Mouse (Mus musculus) embryonic facial prominence, embryonic 10.5 days (tissue): ENCODE results near the gene Xpo5. TPM values are rescaled to one million over a fixed set of nuclear protein-coding genes. Genes with fewer than 3 reads are reported as not detected.

Experiments used
- DNase-seq: peaks from one replicate; pipeline ENCODE4 v3.0.0-alpha.2; 2017; ENCODE audit warnings: low spot score
- H3K27ac ChIP-seq: fragments of 300-500 bp; sonication (generic); replicated peaks from 2 replicates; pipeline ENCODE4 v1.5.1; 2016; ENCODE audit warnings: mild to moderate bottlenecking
- H3K27me3 ChIP-seq: fragments of 300-500 bp; sonication (generic); replicated peaks from 2 replicates; pipeline ENCODE4 v1.6.1; 2016; ENCODE audit warnings: low read depth, mild to moderate bottlenecking; ENCODE audit not compliant: poor library complexity, severe bottlenecking
- H3K36me3 ChIP-seq: fragments of 300-500 bp; sonication (generic); replicated peaks from 2 replicates; pipeline ENCODE4 v1.6.1; 2016; ENCODE audit warnings: mild to moderate bottlenecking, moderate library complexity
- H3K4me1 ChIP-seq: fragments of 300-500 bp; sonication (generic); 2 replicates; pipeline ENCODE4 v1.6.1; 2016
- H3K4me3 ChIP-seq: fragments of 300-500 bp; sonication (generic); 2 replicates; pipeline ENCODE4 v1.5.1; 2016; ENCODE audit warnings: mild to moderate bottlenecking, moderate library complexity
- H3K9me3 ChIP-seq: fragments of 300-500 bp; sonication (generic); 2 replicates; pipeline ENCODE4 v1.6.1; 2016; ENCODE audit warnings: mild to moderate bottlenecking
- WGBS: fragments of 180-500 bp; shearing (Covaris S2); methylation state at CpG from one replicate; pipeline ENCODE4 v1.1.7; 2016; 5-methylcytosine and 5-hydroxymethylcytosine counted together
- polyA plus RNA-seq: library from polyadenylated mRNA; unstranded; fragments of >200 nt; fragmentation: Nextera tagmentation; extraction: Ambion mirVana; gene quantifications from 2 replicates; pipeline ENCODE4 v1.2.1, GENCODE M21; 2016

Xpo5 gene
- 72.7 and 77.6 TPM in 2 replicates for polyA plus RNA-seq

- whole genome bisulfite sequencing = under 1% methylated on average over 66 of the region's 66 CpGs
Observed at GRCm38 (mm10) chr17:46202421-46203071, at the start of gene Xpo5, which contains the start of gene Polh. Gene Xpo5 (plus strand): TSS chr17:46202782. Gene Polh (minus strand): TSS chr17:46202645.

DNA sequence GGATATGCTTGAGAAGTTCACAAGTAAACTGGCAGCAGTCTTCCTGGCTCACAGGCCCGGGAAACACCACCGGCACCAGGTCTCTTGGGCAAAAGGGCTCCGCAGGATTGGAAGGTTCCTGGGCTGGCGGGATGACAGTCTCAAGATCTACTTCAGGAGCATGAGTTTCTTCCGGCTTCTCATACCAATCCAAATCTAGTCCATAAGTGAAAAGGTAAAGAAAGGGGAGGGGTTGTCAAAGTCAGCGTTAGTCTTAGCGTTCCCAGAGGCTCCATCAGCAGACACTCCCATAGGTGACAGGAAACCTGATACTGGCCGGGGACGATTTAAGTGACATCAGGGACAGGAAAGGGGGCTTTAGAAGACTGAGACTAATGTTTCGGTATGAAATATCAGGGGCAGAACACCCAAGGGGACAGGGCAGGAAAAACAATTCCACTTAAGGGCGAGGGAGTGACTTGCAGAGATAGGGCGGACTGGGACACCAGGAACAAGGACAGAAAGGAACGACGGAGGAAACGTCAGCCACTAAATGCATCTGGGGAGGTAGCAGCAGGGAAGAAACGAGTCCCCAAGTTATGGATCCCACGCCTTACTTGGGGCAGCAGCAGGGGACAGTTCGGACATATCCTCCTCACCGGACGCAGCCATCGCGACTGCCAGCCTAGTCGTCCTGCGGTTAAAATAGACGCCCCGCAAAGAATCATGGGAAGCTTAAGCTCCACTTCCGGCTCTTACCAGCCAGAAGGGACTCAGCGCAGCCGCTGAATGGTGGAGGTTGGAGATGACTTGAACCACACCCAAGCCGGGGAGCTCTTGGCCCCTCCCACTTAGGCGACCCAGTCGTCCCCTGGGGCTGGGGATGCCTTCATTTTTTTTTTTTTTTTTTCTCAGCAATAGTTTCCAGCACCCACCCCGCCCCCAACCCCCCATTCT, 49.5 kb upstream of the Xpo5 start, which contains the start of gene Mad2l1bp:
TSS of gene Mad2l1bp (minus strand) at position 707 of the 936 bp plus-strand sequence.
- no peaks in the 10 kb centered on the region for H3K9me3 ChIP-seq
- DNase-seq = peak; percentile 90
- peak within 1 kb of the TSS; percentile 86 for H3K27ac ChIP-seq
- no peaks in the 10 kb centered on the region for H3K27me3 ChIP-seq
- H3K36me3 ChIP-seq = peaks cover 23% of the 10 kb centered on the region
- 9% methylated on average over 33 of the region's 33 CpGs for WGBS
- peak within 1 kb of the TSS; percentile 68 for H3K4me3 ChIP-seq
- H3K4me1 ChIP-seq = peaks cover 16% of the 10 kb centered on the region

More at GRCm38 (mm10) chr17:46202421-46203071, at the start of gene Xpo5, which contains the start of gene Polh:
- Histone ChIP-seq H3K9me3 (no peaks in the 10 kb centered on the region), H3K4me1 (peaks cover 28% of the 10 kb centered on the region), H3K27me3 (no peaks in the 10 kb centered on the region), H3K27ac (peak within 1 kb of the TSS; percentile 93), H3K4me3 (peak within 1 kb of the TSS; percentile 87), H3K36me3 (peaks cover 62% of the 10 kb centered on the region)
- DNase-seq = peak; percentile 96

- peaks cover 19% of the 10 kb centered on the region for H3K4me1 ChIP-seq
- H3K27ac ChIP-seq = no peak overlapping the region
- WGBS = 92% methylated on average over 3 of the region's 3 CpGs
- no peak overlapping the region for H3K4me3 ChIP-seq
- H3K36me3 ChIP-seq = peaks cover 10% of the 10 kb centered on the region
- DNase-seq = no peak
- H3K9me3 ChIP-seq = no peaks in the 10 kb centered on the region
- H3K27me3 ChIP-seq = no peaks in the 10 kb centered on the region
Observed at GRCm38 (mm10) chr17:46154336-46154735, 48.2 kb upstream of the Xpo5 start.

- Histone ChIP-seq H3K27me3 (no peaks in the 10 kb centered on the region), H3K27ac (no peak overlapping the region), H3K4me1 (peaks cover 32% of the 10 kb centered on the region), H3K4me3 (no peak overlapping the region), H3K9me3 (no peaks in the 10 kb centered on the region), H3K36me3 (peaks cover under 1% of the 10 kb centered on the region)
- WGBS = 89% methylated on average over 5 of the region's 5 CpGs
- DNase-seq = no peak
Observed at GRCm38 (mm10) chr17:46156680-46157079, 45.9 kb upstream of the Xpo5 start.

- H3K36me3 ChIP-seq = no peaks in the 10 kb centered on the region
- no peak for DNase-seq
- no peak overlapping the region for H3K27ac ChIP-seq
Observed at GRCm38 (mm10) chr17:46157131-46157530, 45.5 kb upstream of the Xpo5 start.

DNA sequence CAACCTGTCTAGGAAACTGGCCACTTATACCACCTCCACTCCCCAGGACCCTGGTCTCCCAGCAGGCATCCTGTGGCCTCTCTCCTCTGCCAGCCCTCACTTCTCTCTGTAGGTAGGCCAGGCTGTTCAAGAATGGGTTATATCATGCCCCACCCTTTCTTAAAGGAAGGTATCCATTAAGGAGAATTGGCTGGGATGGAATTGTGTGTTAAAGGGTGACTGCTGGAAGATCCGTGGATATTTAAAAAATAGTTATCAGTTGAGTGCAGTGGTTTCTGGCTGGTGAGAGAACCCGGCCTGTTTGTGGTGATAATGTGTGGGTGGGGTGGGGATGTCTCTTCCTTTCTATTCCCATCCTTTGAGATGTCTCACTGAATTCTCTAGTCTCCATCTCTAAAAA, 43.3 kb upstream of the Xpo5 start:
- no peak for DNase-seq
- WGBS = 72% methylated on average over 2 of the region's 2 CpGs
- H3K4me3 ChIP-seq = peak overlapping the region; percentile 86
- H3K4me1 ChIP-seq = peaks cover 32% of the 10 kb centered on the region
- H3K27ac ChIP-seq = peak overlapping the region; percentile 91
- peaks cover 17% of the 10 kb centered on the region for H3K36me3 ChIP-seq
- H3K27me3 ChIP-seq = no peaks in the 10 kb centered on the region
- H3K9me3 ChIP-seq = no peaks in the 10 kb centered on the region

More at GRCm38 (mm10) chr17:46157131-46157530, 45.5 kb upstream of the Xpo5 start:
- H3K9me3 ChIP-seq = no peaks in the 10 kb centered on the region
- H3K27me3 ChIP-seq = no peaks in the 10 kb centered on the region
- peaks cover 36% of the 10 kb centered on the region for H3K4me1 ChIP-seq
- H3K4me3 ChIP-seq = no peak overlapping the region
- WGBS = 85% methylated on average over 8 of the region's 8 CpGs

DNA sequence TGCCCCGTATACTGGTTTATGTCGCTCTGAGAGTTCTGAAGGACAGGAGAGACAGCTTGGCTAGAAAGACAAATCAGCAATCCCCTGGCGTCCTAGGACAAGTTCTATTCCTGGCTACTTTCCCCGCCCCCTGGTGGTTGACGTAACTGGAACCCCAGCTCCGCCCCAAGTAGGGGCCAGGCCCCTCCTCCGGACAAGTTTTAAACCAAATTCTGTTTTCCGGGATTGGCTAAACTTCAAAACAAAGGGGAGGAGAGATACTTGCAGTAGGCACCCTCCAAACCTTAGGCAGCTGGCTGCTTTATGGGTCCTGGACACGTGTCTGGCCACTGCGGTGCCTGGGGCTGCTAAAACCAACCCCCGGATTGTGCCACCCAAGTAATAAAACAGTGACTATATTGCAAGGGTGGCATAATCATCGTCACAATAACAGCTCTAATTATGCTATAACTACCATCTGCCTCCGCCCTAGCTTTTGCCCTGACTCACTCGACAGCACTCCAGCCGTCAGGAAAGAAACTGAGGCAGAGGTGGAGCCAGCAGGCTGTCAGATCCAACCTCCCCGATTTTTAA, 42.4 kb upstream of the Xpo5 start:
- Histone ChIP-seq H3K9me3 (no peaks in the 10 kb centered on the region), H3K27me3 (no peaks in the 10 kb centered on the region), H3K4me1 (peaks cover 32% of the 10 kb centered on the region), H3K4me3 (peak overlapping the region; percentile 86), H3K36me3 (peaks cover 27% of the 10 kb centered on the region), H3K27ac (peak overlapping the region; percentile 91)
- DNase-seq = peak; percentile 89
- WGBS = under 1% methylated on average over 16 of the region's 16 CpGs

- H3K4me1 ChIP-seq = peaks cover 32% of the 10 kb centered on the region
- peaks cover 32% of the 10 kb centered on the region for H3K36me3 ChIP-seq
- DNase-seq = peak; percentile 98
- peak within 1 kb of the TSS; percentile 86 for H3K4me3 ChIP-seq
- H3K27ac ChIP-seq = peak within 1 kb of the TSS; percentile 91
- WGBS = under 1% methylated on average over 23 of the region's 23 CpGs
- no peaks in the 10 kb centered on the region for H3K9me3 ChIP-seq
- H3K27me3 ChIP-seq = no peaks in the 10 kb centered on the region
Observed at GRCm38 (mm10) chr17:46160686-46161085, 41.9 kb upstream of the Xpo5 start, which contains the start of gene Gtpbp2. Gene Gtpbp2 (plus strand): TSS chr17:46161032.

- Histone ChIP-seq H3K4me1 (peaks cover 32% of the 10 kb centered on the region), H3K36me3 (peaks cover 37% of the 10 kb centered on the region), H3K27ac (peak overlapping the region; percentile 91), H3K27me3 (no peaks in the 10 kb centered on the region), H3K9me3 (no peaks in the 10 kb centered on the region), H3K4me3 (peak overlapping the region; percentile 86)
- no peak for DNase-seq
- under 1% methylated on average over 19 of the region's 19 CpGs for WGBS
Observed at GRCm38 (mm10) chr17:46161179-46161578, 41.4 kb upstream of the Xpo5 start.

DNA sequence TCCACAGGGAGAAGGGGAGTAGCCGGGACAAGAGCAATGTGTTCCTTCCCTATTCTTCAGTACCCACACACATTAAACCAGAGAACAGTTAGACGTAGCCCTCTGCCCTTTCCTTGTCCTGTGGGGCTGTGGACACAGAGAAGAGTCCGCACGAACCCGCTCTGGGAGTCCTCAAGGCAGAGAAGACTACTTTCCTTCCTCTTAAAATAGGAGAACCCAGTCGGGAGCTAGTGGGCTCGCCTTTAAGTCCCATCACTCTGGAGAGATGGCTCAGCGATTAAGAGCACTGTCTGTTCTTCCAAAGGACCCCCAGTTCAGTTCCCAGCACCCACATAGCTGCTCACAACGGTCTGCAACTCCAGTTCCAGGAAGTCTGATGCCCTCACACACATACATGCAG, 40.9 kb upstream of the Xpo5 start:
- Histone ChIP-seq H3K9me3 (no peaks in the 10 kb centered on the region), H3K4me1 (peaks cover 32% of the 10 kb centered on the region), H3K4me3 (peak overlapping the region; percentile 86), H3K27me3 (no peaks in the 10 kb centered on the region), H3K27ac (peak overlapping the region; percentile 91), H3K36me3 (peaks cover 42% of the 10 kb centered on the region)
- 55% methylated on average over 9 of the region's 9 CpGs for WGBS
- DNase-seq = no peak

GRCm38 (mm10) chr17:46162551-46162950, 40.0 kb upstream of the Xpo5 start:
- no peak for DNase-seq
- peaks cover 32% of the 10 kb centered on the region for H3K4me1 ChIP-seq
- no peak overlapping the region for H3K27ac ChIP-seq
- WGBS = 95% methylated on average over 7 of the region's 7 CpGs
- H3K4me3 ChIP-seq = no peak overlapping the region; the same call in 1 of the 2 replicates
- no peaks in the 10 kb centered on the region for H3K27me3 ChIP-seq
- H3K36me3 ChIP-seq = peaks cover 50% of the 10 kb centered on the region
- no peaks in the 10 kb centered on the region for H3K9me3 ChIP-seq

DNA sequence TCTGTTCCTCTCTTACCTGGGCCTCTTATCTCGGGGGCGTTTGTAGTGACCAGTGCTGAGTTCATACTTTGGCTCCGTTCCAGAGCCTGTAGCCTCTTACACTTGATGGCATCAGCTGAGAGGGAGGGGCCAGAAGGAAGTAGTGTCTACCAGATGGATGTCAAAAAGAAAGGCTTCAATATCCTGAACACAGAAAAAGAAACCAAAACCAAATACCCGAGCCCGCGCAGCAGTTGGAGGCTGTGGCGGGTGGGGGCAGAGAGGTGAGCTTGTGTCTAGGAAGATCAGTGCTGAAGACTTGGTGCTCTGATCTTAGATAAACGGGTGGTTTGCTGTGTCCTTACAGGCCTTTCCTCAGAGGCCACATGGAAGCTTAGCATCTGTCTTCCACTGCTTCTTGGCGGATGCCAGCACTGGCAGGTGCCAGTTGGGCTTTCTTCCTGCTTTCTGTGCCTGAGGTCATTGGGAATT, 39.6 kb upstream of the Xpo5 start:
- WGBS = 91% methylated on average over 9 of the region's 9 CpGs
- peak overlapping the region; percentile 11; the same call in 1 of the 2 replicates for H3K4me3 ChIP-seq
- no peak overlapping the region for H3K27ac ChIP-seq
- no peak for DNase-seq
- no peaks in the 10 kb centered on the region for H3K27me3 ChIP-seq
- peaks cover 55% of the 10 kb centered on the region for H3K36me3 ChIP-seq
- no peaks in the 10 kb centered on the region for H3K9me3 ChIP-seq
- H3K4me1 ChIP-seq = peaks cover 32% of the 10 kb centered on the region
